Mouse (Mus musculus) kidney, postnatal 0 days (tissue): Measurements from ENCODE around the gene Mipep. TPM values are rescaled to one million over a fixed set of nuclear protein-coding genes. Genes with fewer than 3 reads are reported as not detected.
A peak's percentile ranks its signal among the peaks of the same experiment; 100 is the strongest.

Source experiments
- ATAC-seq: fragments of 200-750 bp; cut with Nextera tagmentation; replicated peaks from 2 replicates; pipeline ENCODE4 v1.8.0; 2017; ENCODE audit warnings: low read depth, moderate number of reproducible peaks, moderate TSS enrichment, moderate library complexity; ENCODE audit not compliant: low FRiP score
- DNase-seq: peaks from one replicate; pipeline ENCODE4 v3.0.0-alpha.2; 2016; ENCODE audit warnings: low spot score
- H3K27ac ChIP-seq: fragments of 300-500 bp; sonication (generic); 2 replicates; pipeline ENCODE4 v1.5.1; 2014; ENCODE audit warnings: mild to moderate bottlenecking
- H3K27me3 ChIP-seq: fragments of 300-500 bp; sonication (generic); 2 replicates; pipeline ENCODE4 v1.6.1; 2014; ENCODE audit warnings: low read length, mixed read lengths; ENCODE audit not compliant: insufficient read depth
- H3K36me3 ChIP-seq: fragments of 300-500 bp; sonication (generic); 2 replicates; pipeline ENCODE4 v1.6.1; 2014; ENCODE audit warnings: low read length, mixed read lengths; ENCODE audit not compliant: insufficient read depth
- H3K4me1 ChIP-seq: fragments of 300-500 bp; sonication (generic); replicated peaks from 2 replicates; pipeline ENCODE4 v1.6.1; 2014; ENCODE audit warnings: antibody characterized with exemption, low read length, mixed read lengths; ENCODE audit not compliant: insufficient read depth
- H3K4me2 ChIP-seq: fragments of 300-500 bp; sonication (generic); 2 replicates; pipeline ENCODE4 v1.6.1; 2014; ENCODE audit warnings: mild to moderate bottlenecking, low read length, moderate library complexity, mixed read lengths
- H3K4me3 ChIP-seq: fragments of 300-500 bp; sonication (generic); replicated peaks from 2 replicates; pipeline ENCODE4 v1.5.1; 2014; ENCODE audit warnings: low read depth, low read length
- H3K9ac ChIP-seq: fragments of 300-500 bp; sonication (generic); 2 replicates; pipeline ENCODE4 v1.6.1; 2014; ENCODE audit warnings: low read depth, low read length
- H3K9me3 ChIP-seq: fragments of 300-500 bp; sonication (generic); replicated peaks from 2 replicates; pipeline ENCODE4 v1.6.1; 2016; ENCODE audit warnings: low read length, inconsistent platforms, mixed read lengths
- CTCF ChIP-seq: IDR thresholded peaks from 2 replicates; pipeline ENCODE4 v1.5.1; 2016; ENCODE audit warnings: antibody characterized with exemption, low read depth, mild to moderate bottlenecking, moderate library complexity
- WGBS: fragments of 180-500 bp; shearing (Covaris S2); extraction: QIAGEN DNeasy Blood & Tissue Kit; methylation state at CpG from one replicate; pipeline ENCODE4 v1.1.7; 2014; 5-methylcytosine and 5-hydroxymethylcytosine counted together
- polyA plus RNA-seq: library from polyadenylated mRNA; unstranded; fragments of >200 nt; fragmentation: Nextera tagmentation; extraction: Ambion mirVana; gene quantifications from 2 replicates; pipeline ENCODE4 v1.2.1, GENCODE M21; 2015

Gene Mipep
- polyA plus RNA-seq, 1 experiment from 2014 or later = 18.5 TPM

DNA sequence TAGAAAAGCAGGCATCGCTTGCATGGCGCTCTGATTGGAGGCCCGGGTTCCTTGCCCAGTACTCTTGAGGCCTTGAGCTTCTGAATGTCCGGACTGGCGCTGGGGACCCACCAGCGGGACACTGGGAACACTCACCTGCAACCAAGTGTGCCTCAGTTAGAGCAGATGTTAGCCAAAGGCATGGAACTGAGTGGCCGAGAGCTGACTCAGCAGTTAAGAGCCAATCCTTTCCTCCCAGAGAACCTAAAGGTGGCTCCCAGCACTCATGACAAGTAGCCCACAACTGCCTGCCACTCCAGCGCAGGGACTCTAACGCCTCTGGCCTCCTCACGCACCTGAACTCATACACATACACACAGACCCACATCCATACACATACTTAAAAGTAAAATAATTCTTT is 109.5 kb downstream of the Mipep start:
- no peak for ATAC-seq
- DNase-seq = no peak
- WGBS = 90% methylated on average over 10 of the region's 10 CpGs

DNA sequence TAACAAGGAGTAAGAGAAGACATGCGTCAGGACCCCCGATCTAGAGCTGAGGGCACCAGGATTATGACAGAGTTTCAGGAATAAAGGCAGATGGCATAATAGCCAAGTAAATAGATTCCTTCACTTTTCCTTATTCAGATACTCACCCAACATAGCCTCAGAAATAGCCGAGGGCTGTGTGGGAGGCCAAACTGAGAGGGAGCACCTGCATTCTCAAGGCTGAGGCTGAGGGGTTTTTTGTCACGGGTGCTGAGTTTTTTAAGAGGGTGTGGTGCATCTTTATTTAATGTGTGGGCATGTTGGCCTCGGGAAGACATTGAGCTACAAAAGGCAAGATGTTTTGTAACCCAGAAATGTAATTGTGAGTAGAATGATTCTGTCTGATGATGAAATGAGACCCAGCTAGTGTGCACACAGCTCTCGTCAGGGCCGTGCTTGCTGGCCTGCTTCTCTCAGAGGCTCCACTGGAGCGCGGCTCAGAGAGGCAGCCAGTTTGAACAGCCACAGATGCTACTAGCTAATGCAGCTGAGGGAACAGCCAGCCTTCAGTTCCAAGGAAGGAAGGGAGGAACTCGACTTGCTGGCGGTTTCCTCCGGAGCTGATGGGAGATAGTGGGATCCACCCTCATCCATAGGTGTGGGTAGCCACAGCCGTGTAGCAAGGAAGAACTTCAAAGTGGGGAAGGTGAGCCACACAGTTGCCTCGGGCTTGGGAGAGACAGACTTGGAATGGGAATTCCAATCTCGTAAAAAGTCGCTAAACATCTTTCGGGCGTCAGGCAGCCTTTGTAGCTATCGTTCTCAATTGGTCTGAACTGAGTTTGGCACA is 111.0 kb downstream of the Mipep start:
- H3K27me3 ChIP-seq = no peaks in the 10 kb centered on the region
- no peak overlapping the region for H3K9ac ChIP-seq
- DNase-seq = no peak
- no peak overlapping the region for H3K4me2 ChIP-seq
- H3K4me1 ChIP-seq = no peaks in the 10 kb centered on the region
- H3K4me3 ChIP-seq = no peak overlapping the region
- no peaks in the 10 kb centered on the region for H3K36me3 ChIP-seq
- H3K9me3 ChIP-seq = no peaks in the 10 kb centered on the region
- WGBS = 50% methylated on average over 19 of the region's 19 CpGs
- no peak for ATAC-seq
- TF ChIP-seq CTCF = no peak
- H3K27ac ChIP-seq = no peak overlapping the region

More for the DNA sequence above, 109.5 kb downstream of the Mipep start:
- no peaks in the 10 kb centered on the region for H3K27me3 ChIP-seq
- H3K4me2 ChIP-seq = no peak overlapping the region
- no peak overlapping the region for H3K4me3 ChIP-seq
- H3K9ac ChIP-seq = no peak overlapping the region
- no peaks in the 10 kb centered on the region for H3K36me3 ChIP-seq
- no peak for TF ChIP-seq CTCF
- H3K27ac ChIP-seq = no peak overlapping the region
- no peaks in the 10 kb centered on the region for H3K9me3 ChIP-seq
- no peaks in the 10 kb centered on the region for H3K4me1 ChIP-seq

DNA sequence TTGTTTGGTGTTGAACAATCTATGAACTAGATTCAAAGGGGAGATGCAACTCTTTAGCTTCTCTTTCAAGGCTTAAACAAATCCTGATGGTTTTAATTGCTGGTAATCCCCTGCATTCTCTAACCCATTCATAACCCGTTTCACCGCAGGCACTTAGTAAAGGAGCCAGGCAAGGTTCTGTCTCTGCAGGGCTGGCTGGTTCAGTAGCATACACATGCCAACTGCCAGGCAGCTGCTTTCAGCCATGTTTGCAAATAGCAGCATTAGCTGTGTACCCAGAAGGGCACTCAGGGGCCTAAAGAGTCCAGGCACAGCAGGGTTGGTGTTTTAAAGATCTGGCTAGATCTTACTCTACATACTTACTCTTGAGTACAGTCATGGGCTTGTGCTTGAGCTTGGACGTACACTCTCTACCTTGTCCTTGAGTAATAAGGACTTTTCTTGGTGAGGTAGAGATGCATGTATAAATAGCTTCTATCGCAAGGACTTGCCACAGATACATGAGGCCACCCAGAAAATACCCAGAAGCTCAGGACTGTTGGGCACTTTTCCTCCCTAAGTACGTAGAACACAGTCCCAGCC is 113.8 kb downstream of the Mipep start:
- Histone ChIP-seq H3K4me3 (no peak overlapping the region), H3K36me3 (no peaks in the 10 kb centered on the region), H3K4me1 (no peaks in the 10 kb centered on the region), H3K4me2 (no peak overlapping the region), H3K9me3 (no peaks in the 10 kb centered on the region), H3K27me3 (no peaks in the 10 kb centered on the region), H3K9ac (no peak overlapping the region), H3K27ac (no peak overlapping the region)
- no peak for DNase-seq
- TF ChIP-seq CTCF = no peak
- ATAC-seq = no peak
- WGBS = 89% methylated on average over 5 of the region's 5 CpGs

DNA sequence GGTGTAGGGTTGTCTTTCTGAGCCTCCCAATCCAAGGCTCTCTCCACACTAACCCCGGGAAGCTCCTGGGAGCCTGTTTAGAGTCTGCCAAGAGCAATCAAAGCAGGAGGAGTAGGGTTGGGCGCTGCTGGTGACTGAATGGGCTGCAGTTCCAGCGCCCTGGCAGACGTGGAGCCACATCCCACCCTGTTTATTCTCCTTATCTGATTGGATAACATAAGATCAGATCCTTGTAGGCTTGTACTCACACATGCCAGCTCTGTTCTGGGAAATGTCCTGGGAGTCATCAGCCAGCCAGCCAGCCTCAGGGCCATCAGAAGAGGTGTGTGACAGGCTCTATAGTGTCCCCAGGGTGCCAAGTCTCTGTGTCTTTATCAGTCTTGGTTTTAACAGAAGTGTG is 120.1 kb downstream of the Mipep start:
- Histone ChIP-seq H3K27me3 (no peaks in the 10 kb centered on the region), H3K4me1 (no peaks in the 10 kb centered on the region), H3K9ac (no peak overlapping the region), H3K4me3 (no peak overlapping the region), H3K4me2 (no peak overlapping the region), H3K36me3 (no peaks in the 10 kb centered on the region), H3K27ac (no peak overlapping the region), H3K9me3 (no peaks in the 10 kb centered on the region)
- no peak for TF ChIP-seq CTCF
- no peak for ATAC-seq
- 68% methylated on average over 4 of the region's 4 CpGs for WGBS
- no peak for DNase-seq

DNA sequence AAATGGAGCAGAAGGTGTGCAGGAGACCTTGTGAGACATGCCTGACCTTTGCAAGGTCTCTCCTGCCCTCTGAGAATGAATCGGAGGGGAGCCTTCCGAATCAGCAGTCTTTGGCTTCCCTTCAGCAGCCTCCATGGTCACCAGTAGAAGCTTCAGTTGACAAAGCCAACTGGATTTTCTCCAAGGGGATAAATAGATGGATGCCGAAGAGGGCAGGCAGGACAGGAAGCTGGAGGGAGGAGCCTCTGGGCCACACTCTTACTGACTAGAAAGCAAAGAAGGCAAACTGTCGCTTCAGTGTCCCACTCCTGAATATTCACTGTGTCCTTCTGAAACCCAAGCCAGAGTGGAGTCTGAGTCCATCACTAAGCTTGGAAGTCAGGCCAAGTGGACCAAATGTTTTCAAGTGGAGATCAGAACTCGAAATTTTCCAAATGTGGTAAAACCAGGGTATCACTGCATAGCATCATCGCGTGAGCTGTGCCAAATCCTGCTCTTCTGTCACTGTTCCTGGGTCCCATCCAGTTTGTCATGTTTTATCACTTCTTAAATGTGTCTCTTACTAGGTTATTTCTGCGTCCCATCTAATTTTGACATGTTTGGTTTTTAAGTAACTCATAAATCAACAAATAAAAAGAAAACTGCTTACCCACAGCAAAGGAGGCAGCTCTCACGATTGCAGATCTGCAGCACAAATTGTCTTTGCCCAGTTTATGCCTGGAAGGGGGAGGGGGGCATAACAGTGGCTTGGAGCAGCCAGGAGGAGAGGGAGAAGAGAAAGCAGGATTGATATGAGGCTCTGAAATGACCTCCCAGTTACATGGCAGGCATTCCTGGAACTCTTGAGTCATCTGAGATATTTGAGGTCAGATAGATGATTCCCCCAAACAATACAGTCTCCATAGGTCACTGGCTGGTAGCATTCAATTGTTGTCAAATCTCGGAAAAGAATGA is 122.3 kb downstream of the Mipep start:
- Histone ChIP-seq H3K9ac (no peak overlapping the region), H3K9me3 (no peaks in the 10 kb centered on the region), H3K4me3 (no peak overlapping the region), H3K4me2 (no peak overlapping the region), H3K27me3 (no peaks in the 10 kb centered on the region), H3K27ac (no peak overlapping the region), H3K4me1 (no peaks in the 10 kb centered on the region), H3K36me3 (no peaks in the 10 kb centered on the region)
- TF ChIP-seq CTCF = no peak
- 66% methylated on average over 10 of the region's 10 CpGs for WGBS
- ATAC-seq (no peak), DNase-seq (peak; percentile 24)

DNA sequence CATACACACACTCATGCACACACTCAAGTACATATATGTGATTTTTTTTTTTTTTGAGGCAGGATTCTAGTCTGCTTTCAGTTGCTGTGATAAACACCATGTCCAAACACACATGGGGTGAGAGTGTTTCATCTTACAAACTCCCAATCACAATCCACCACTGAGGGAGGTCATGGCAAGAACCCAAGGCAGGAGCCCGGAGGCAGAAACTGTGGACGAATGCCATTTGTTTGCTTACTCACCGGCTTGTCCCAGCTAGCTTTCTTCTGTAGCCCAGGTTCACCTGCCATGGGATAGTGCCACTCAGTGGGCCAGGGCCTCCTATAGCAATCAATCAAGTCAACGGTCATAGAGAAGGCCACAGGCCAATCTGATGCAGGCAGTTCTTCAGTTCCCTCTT is 125.0 kb downstream of the Mipep start:
- Histone ChIP-seq H3K9ac (no peak overlapping the region), H3K4me2 (no peak overlapping the region), H3K27me3 (no peaks in the 10 kb centered on the region), H3K36me3 (no peaks in the 10 kb centered on the region), H3K4me3 (no peak overlapping the region), H3K4me1 (peaks cover 8% of the 10 kb centered on the region; the same call in 1 of the 2 replicates), H3K27ac (no peak overlapping the region), H3K9me3 (no peaks in the 10 kb centered on the region)
- no peak for DNase-seq
- no peak for ATAC-seq
- TF ChIP-seq CTCF = no peak
- WGBS = 76% methylated on average over 4 of the region's 4 CpGs
